Mouse (Mus musculus) cortical plate, adult 2 months (tissue): ENCODE data around the gene Cers6.

Source experiments
- CTCF ChIP-seq: fragments of 200-500 bp; IDR thresholded peaks from 2 replicates; pipeline ENCODE4 v1.5.1; 2011; ENCODE audit warnings: mild to moderate bottlenecking, control low read depth, low read length; ENCODE audit not compliant: insufficient read depth; ENCODE audit errors: extremely low read depth
- POLR2A ChIP-seq: fragments of 200-500 bp; IDR thresholded peaks from 2 replicates; pipeline ENCODE4 v1.6.1; 2011; ENCODE audit warnings: mild to moderate bottlenecking, low read length, control low read depth; ENCODE audit not compliant: insufficient read depth; ENCODE audit errors: extremely low read depth

- TF ChIP-seq CTCF (no peak), POLR2A (no peak)
Measured at GRCm38 (mm10) chr2:69047297-69047696, 186.1 kb downstream of the Cers6 start.
